Mouse (Mus musculus) olfactory bulb, adult 2 months (tissue): ENCODE results near the gene Amotl2.

ENCODE experiments used
- CTCF ChIP-seq: fragments of 200-500 bp; IDR thresholded peaks from 2 replicates; pipeline ENCODE4 v1.5.1; 2012; ENCODE audit warnings: low read depth, mild to moderate bottlenecking, low read length, moderate library complexity; ENCODE audit not compliant: insufficient read depth
- POLR2A ChIP-seq: fragments of 200-500 bp; IDR thresholded peaks from 2 replicates; pipeline ENCODE4 v1.6.1; 2012; ENCODE audit warnings: mild to moderate bottlenecking, low read depth, low read length, moderate library complexity; ENCODE audit not compliant: insufficient read depth

GRCm38 (mm10) chr9:102724942-102725341, 8.5 kb downstream of the Amotl2 start:
- TF ChIP-seq CTCF (no peak), POLR2A (no peak)
